Mouse (Mus musculus): Measurements from ENCODE around the gene Vmn2r105. TPM values are rescaled to one million over a fixed set of nuclear protein-coding genes. Genes with fewer than 3 reads are reported as not detected.

The Vmn2r105 gene
- not detected in 2 replicates for total RNA-seq (2023)

DNA sequence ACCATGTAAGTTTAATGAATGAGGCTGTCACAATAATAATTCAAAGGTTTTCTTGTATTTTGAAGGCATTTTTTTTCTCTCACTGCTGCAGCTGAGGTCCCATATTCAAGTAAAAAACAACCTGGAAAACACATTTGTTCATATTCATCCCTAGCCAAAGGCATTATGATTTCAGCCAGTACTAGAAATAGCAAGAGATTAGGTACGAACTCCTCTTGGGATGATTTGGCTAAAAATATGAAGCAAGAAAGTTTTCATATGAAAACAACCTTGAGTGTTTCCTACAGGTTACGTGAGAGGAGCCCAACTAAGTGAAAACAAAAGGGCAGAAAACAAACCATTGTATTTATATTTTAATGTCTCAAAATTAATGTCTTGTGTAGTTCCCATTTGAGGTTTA lies at the start of gene Vmn2r105:
Gene Vmn2r105, minus strand, starts transcription at position 101 of the 400 bp plus-strand sequence.

GRCm38 (mm10) chr17:20182997-20183396 lies 51.9 kb downstream of the Vmn2r105 start, which contains the start of gene Fpr-rs6:
TSS of gene Fpr-rs6 (minus strand) at chr17:20183097.

Other genes with a start within 250 kb of the Vmn2r105 start
- gene Vmn2r104, start 186.7 kb downstream of the Vmn2r105 start, total RNA-seq (2023) = not detected in 2 replicates
- not detected in 2 replicates for gene Fpr-rs7, start 120.8 kb downstream of the Vmn2r105 start, total RNA-seq (2023)
- gene Fpr-rs6, start 52.0 kb downstream of the Vmn2r105 start, total RNA-seq (2023) = not detected in 2 replicates
- gene Vmn2r106, start 50.5 kb upstream of the Vmn2r105 start, total RNA-seq (2023) = not detected in 2 replicates
- gene Vmn2r107, start 110.2 kb upstream of the Vmn2r105 start, total RNA-seq (2023) = not detected in 2 replicates
- not detected in 2 replicates for gene Vmn1r224, start 179.1 kb upstream of the Vmn2r105 start, total RNA-seq (2023)
- gene Vmn2r108, start 246.3 kb upstream of the Vmn2r105 start, total RNA-seq (2023) = not detected in 2 replicates

All from neutrophil, adult 65 days (primary cell).